Mouse (Mus musculus): ENCODE data around the gene Aven.
"Not testable (repeated sequence)": the region's sequence is repeated elsewhere in the genome, so short reads cannot be mapped to it uniquely, and the experiment has no call there.

The Aven gene

DNA sequence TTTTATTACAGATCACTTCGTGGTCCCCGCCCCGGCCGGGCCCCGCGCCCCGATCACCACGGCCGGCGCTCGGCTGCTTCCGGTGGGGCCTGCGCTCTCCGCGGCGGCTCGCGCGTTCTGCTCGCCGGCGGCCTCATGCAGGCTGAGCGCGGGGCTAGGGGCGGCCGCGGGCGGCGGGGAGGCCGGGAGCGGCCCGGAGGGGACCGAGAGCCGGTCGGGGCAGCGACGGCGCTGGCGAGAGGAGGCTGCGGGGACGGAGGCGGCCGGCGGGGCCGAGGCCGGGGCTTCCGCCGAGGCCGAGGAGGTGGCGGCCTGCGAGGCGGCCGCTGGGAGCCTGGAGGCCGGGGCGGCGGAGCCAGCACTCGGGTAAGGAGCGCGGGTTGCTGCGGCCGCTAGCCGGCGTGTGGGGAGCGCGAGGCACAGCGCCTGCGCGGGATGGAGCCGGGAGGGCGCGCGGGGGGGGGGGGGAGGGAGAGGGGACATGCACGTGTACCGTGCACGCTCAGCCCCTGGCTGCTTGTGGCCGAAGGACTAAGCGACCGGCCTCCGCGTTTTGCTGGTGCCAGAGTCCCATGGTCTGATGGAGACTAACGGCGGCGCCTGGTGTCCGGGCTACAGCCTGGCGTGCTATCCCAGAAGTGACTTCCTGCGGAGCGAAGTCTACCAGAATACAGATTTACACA lies at the start of gene Aven:
Gene Aven, plus strand, starts transcription at position 109 of the 683 bp plus-strand sequence.
- DNase-seq (ENCODE audit: low read depth, low spot score): peak; percentile 48

- peak; percentile 50 for DNase-seq (ENCODE audit: low read depth, low spot score)
Measured at GRCm38 (mm10) chr2:112443491-112443890, 49.3 kb upstream of the Aven start.

- DNase-seq (ENCODE audit: low read depth, low spot score): no peak
Measured at GRCm38 (mm10) chr2:112445511-112445910, 47.3 kb upstream of the Aven start.

GRCm38 (mm10) chr2:112448046-112448445 lies 44.7 kb upstream of the Aven start:
- DNase-seq (ENCODE audit: low read depth, low spot score): not testable (repeated sequence)

DNA sequence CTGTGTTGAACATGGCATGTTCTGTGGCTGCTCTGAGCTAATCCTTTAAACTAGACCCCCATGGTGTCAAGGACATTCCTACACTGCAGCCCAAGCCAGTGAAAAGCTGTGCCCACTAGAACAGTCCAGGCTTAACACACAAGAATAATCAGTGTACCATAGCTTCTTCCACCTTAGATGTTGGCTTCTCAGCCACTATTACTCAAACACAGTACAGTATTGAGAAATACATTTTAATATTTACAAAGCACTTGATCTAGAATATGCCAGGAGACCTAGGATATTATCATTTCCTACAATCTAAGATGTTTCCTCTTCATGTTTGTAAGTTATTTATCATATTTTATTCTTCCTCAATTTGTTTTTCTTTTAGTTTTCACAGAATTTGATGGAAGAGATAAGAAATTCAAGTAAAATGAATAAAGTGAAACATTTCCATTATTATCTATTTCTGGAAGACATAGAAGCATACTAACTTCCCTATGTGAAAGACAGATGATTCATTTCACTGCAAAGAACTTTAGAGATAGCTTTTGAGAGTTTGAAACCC lies 44.2 kb upstream of the Aven start:
- no peak for DNase-seq (ENCODE audit: low read depth, low spot score)

DNA sequence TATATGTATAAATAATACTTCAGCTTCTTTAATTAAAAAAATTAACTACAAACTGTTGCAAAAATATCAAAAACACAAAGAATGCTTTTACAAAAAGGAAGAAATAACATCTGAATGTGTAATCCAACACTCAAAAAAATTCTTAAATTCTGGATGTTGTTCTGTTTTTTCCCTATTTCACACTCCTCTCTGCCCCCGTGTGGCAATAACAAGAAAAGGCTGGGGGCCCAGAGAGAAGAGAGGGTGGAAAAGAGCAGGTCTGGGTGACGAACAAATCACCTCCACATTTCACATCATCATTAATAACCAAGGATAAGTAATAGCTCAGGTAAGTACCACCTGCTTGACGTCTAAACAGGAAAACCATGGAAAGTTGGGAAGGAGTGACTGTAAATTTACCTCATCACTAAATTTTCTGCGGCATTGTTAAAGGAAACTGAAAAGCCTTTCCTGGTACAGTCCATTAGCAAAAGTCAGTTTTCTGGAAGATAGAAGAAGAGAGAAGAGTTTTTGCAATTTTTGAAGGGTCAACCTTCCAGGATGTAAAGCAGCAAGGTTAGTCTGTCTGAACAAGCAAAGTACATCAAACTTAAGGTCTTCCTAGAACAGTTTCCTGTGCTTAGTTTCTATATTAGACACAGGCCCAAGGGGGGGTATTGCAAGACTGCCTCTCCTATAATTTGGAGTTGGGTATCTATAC lies 43.0 kb upstream of the Aven start:
- no peak for DNase-seq (ENCODE audit: low read depth, low spot score)

- DNase-seq (ENCODE audit: low read depth, low spot score): not testable (repeated sequence)
Measured at GRCm38 (mm10) chr2:112452513-112452912, 40.3 kb upstream of the Aven start.

GRCm38 (mm10) chr2:112454125-112454861 lies 38.5 kb upstream of the Aven start:
- DNase-seq (ENCODE audit: low read depth, low spot score): no peak

GRCm38 (mm10) chr2:112454862-112455564 lies 37.8 kb upstream of the Aven start, which contains the start of gene Emc7:
Gene Emc7, plus strand, starts transcription at chr2:112454997.
- peak; percentile 96 for DNase-seq (ENCODE audit: low read depth, low spot score)

DNA sequence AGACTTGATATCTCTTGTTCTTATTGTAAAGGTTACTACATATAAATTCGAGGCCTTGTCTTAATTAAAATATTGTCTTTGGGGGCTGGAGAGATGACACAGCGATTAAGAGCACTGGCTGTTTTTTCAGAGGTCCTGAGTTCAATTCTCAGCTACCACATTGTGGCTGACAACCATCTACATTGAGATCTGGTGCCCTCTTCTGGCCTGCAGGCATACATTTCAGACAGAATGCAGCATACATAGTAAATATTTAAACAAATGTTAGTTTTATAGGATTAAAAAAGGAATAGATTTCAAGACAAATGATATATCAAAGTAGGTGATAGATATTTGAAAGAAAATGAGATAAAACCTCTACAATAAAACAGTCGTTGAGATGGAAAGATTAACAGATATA lies 32.2 kb upstream of the Aven start:
- no peak for DNase-seq (ENCODE audit: low read depth, low spot score)

GRCm38 (mm10) chr2:112469542-112469941 lies 23.2 kb upstream of the Aven start:
- no peak for DNase-seq (ENCODE audit: low read depth, low spot score)

- DNase-seq (ENCODE audit: low read depth, low spot score): no peak
Measured at GRCm38 (mm10) chr2:112470961-112471381, 21.8 kb upstream of the Aven start.

DNA sequence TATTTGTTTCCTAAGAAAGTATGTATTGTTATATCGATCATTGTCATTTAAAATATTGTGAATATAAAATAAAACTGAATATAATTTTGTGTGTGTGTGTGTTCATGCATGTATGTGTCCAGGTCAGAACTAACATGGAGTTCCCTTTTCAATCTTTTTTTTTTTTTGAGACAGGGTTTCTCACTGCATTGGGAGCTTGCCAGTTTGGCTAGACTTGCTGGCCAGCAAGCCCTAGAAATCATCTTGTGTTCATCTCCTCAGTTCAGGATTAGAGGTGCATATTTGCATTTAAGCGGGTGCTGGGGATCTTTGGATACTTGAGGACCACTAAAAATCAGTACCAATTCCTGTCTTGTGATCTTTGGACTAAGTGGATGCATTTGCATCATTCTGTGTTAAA lies 20.7 kb upstream of the Aven start:
- DNase-seq (ENCODE audit: low read depth, low spot score): no peak

DNA sequence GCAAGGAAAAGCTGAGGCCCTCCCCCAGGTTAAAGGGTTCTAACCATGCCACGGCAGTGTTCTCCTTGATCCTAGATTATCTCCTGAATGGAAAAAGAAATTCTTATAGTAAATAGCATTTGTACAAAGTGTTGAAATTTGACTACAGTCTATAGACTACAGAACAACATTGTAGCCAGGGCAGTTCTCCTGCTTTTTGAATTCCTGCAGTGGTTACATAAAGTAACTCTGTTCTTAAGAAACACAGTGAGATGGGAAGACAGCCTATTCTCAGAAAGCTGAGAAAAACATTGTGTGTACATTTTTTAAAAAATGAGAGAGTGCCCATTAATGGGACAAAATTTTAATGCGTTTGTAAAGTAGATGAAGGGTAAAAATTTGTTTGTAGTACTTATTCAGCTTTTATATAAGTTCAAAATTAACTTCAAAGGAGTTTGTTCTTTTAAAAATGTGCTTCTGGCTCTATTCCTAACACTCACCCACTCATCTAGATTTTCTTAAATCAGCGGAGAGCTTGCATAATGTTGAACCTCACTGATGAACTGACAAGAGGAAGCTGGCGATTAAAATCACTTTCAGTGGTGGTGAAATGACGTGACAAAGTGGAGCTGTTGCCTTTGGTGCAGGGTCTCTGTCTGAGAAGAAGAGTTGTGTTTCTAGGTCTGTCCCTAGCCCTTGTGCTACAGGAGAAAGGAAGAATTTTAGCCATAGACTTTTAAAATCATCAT lies 17.6 kb upstream of the Aven start:
- DNase-seq (ENCODE audit: low read depth, low spot score): peak; percentile 83

GRCm38 (mm10) chr2:112476554-112476953 lies 16.2 kb upstream of the Aven start:
- no peak for DNase-seq (ENCODE audit: low read depth, low spot score)

DNA sequence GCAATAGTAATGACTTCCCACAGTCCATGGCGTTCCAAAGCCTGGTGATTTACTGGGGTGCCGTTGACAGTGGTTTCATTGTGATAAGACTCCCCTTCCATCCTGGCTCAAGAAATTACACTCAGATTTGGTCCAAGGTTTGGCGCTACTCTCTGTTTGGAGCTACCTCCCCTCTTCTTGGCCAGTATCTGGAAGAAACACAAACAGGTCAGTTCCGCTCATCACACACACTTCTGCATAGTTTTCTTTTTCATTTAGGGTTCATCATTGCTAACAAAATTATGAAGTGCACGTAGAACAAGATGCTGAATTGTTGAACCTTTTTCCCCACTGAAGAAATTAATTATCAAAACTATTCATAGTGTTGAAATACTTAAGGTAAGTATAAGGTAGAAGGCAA lies 12.1 kb upstream of the Aven start, which contains the start of gene Chrm5:
Gene Chrm5, minus strand, starts transcription at position 101 of the 400 bp plus-strand sequence.
- DNase-seq (ENCODE audit: low read depth, low spot score): no peak

DNA sequence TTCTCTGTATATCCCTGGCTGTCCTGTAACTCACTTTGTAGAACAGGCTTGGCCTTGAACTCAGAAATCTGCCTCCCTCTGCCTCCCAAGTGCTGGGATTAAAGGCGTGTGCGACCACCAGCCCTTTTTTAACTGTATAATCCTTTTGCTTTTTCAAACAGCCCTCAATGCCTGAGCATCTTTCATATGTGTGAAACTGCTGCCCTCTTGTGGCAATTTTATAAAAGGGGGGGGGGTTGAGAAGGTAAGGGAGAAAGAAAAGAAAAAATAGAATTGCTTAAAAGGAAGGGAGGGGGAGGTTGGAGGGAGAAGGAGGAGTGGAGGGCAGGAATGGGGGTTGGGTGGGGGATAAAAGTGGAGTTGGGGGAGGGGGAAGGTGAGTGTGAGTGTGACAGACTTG lies 11.2 kb upstream of the Aven start:
- DNase-seq (ENCODE audit: low read depth, low spot score): no peak

DNA sequence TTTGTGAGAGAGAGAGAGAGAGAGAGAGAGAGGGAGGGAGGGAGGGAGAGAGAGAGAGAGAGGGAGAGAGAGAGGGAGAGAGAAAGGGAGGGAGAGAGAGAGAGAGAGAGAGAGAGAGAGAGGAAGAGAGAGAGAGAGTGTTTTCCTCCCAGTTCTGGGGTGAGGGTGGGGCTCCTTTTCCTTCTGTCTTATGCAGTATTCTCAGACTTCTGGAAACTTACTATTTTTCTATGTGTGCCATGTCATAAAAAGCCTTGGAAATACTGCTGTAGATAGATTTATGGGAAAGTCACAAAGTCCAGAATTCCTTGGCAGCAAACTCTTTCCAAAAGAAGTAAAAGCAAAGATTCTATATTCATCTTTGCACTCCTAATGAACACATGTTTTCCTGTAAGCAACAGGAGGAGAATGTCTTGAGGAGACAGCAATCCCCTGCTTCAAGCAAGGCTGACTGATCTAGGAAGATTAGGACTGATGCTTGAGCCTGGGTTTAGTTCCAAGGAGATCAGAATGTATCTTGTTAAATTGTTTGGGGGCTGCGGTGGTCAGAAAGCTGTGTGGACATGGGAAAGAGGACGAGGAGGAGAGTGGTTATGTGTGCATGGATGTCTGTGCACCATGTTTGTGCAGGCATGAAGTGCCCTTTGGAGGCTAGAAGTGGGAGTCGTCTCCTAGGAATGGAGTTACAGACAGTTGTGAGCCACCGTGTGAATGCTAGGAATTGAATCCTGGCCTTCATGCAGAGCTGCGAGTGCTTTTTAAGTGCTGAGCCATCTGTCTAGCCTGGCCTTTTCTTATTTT lies 10.0 kb upstream of the Aven start:
- DNase-seq (ENCODE audit: low read depth, low spot score): peak; percentile 50

- no peak for DNase-seq (ENCODE audit: low read depth, low spot score)
Measured at GRCm38 (mm10) chr2:112483334-112483651, 9.5 kb upstream of the Aven start.

- DNase-seq (ENCODE audit: low read depth, low spot score): no peak
Measured at GRCm38 (mm10) chr2:112484886-112485285, 7.9 kb upstream of the Aven start.
